Mouse (Mus musculus): ENCODE data around the gene Tecpr1. TPM values are rescaled to one million over a fixed set of nuclear protein-coding genes. Genes with fewer than 3 reads are reported as not detected.

Gene Tecpr1
- polyA plus RNA-seq, 1 experiment from 2014 or later = 36.1 TPM

DNA sequence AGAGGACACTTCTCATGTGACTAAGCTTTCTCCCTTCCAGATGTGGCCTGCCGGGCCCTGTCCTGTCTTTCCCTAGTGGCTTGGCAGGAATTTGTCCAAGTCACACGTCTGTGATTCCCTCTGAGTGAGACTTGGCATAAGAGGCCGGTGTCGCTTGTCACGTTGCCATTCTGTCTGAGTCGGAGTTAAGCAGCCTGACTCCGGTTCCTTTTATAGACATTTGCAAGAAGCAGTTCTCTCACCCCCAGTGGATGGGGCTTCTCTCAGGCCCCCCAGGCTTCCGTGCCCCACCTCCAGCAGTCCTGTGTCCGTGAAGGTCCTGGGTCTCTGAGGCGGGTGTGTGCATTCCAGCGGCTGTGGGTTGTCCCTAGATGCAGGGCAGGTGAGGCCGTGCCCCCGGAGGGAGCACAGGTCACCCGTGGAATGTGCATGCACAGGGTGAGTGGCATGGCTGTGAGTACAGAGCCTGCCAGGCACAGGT, 34.8 kb upstream of the Tecpr1 start:
- Histone ChIP-seq H3K4me1 (peaks cover 45% of the 10 kb centered on the region), H3K27me3 (no peaks in the 10 kb centered on the region), H3K4me2 (replicated peaks) (peak overlapping the region; percentile 86), H3K27ac (replicated peaks) (no peak overlapping the region), H3K9ac (replicated peaks) (peak overlapping the region; percentile 45; the same call in 1 of the 2 replicates), H3K4me3 (peak overlapping the region; percentile 82), H3K36me3 (peaks cover 28% of the 10 kb centered on the region; the same call in 1 of the 2 replicates), H3K9me3 (no peaks in the 10 kb centered on the region)
- ATAC-seq (ENCODE audit: low FRiP score, low read depth) = no peak
- 43% methylated on average over 14 of the region's 14 CpGs for WGBS

DNA sequence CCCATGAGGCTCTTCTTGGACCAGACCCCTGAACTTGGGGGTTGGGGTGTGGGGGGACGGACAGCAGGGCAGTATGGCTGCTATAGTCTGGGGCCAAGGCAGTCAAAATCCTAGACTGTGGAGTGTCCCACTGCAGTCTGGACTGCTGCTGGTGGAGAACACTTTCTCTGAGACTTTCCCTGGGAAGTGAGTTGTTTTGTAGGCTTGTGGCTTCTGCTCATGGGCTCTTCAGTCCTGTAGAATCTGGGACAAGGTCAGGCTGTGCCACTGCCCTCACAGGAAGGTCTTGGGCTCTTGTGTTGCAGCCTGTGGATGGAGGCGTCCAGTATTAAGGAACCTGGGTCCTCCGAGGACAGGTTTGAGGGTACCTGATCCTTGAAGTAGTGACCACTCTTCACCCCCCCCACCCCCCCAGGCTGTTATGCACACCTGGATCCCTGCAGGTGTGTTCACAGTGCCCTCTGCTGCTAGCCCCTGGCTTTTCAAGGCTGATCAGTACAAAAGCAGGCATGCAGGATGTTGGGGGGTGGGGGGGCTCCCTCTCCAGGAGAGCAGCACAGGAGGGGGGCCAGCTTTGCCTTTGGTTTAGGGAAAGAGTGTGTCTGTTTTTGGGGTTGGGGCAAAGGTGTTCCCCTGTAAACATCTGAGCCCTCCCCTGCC, 34.2 kb upstream of the Tecpr1 start:
- Histone ChIP-seq H3K4me3 (peak overlapping the region; percentile 82), H3K9me3 (no peaks in the 10 kb centered on the region), H3K27me3 (no peaks in the 10 kb centered on the region), H3K4me2 (replicated peaks) (peak overlapping the region; percentile 86), H3K9ac (replicated peaks) (peak overlapping the region; percentile 97), H3K36me3 (peaks cover 25% of the 10 kb centered on the region; the same call in 1 of the 2 replicates), H3K4me1 (peaks cover 45% of the 10 kb centered on the region), H3K27ac (replicated peaks) (no peak overlapping the region)
- WGBS = 75% methylated on average over 3 of the region's 3 CpGs
- ATAC-seq (ENCODE audit: low FRiP score, low read depth) = no peak

DNA sequence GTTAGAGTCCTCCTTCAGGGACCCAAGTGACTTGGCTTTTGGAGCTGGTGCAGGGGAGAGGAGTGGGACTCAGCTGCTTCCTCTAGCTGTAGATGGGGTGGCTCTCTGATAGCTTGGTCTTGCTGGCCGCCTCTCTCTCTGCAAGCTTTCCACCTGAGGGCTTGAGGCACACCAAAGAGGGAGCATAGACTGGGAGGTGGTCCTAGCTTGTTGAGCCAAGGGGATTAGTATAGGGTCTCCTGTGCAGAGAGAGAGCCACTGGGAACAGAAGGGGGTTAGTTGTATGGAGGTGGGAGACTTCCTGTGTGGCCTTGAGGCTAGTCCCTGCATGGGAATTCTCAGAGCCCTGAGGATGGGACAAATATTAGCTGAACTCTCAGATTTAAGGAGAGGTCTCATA, 33.5 kb upstream of the Tecpr1 start:
- peak overlapping the region; percentile 90 for H3K27ac ChIP-seq (replicated peaks)
- H3K9me3 ChIP-seq = no peaks in the 10 kb centered on the region
- H3K27me3 ChIP-seq = no peaks in the 10 kb centered on the region
- peaks cover 25% of the 10 kb centered on the region; the same call in 1 of the 2 replicates for H3K36me3 ChIP-seq
- no peak for ATAC-seq (ENCODE audit: low FRiP score, low read depth)
- peak overlapping the region; percentile 97 for H3K9ac ChIP-seq (replicated peaks)
- peaks cover 45% of the 10 kb centered on the region for H3K4me1 ChIP-seq
- H3K4me2 ChIP-seq (replicated peaks) = peak overlapping the region; percentile 86
- peak overlapping the region; percentile 82 for H3K4me3 ChIP-seq
- WGBS = 32% methylated on average over 1 of the region's 1 CpGs

DNA sequence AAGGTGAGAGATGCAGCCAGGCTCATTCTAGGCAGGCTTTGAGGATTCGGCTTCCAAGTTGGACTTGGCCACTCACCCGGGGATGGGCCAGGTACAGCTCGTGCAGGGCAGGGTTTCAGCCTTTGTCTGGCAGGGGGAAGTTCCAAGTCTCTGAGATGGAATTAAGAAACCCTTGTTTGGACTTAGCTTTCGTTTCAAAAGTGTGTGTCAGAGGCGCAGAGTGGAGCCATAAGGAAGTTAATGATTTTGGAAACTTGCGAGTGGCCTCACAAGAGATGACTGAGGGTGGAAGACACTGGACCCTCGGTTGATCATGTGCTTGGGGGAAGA, 33.1 kb upstream of the Tecpr1 start:
- Histone ChIP-seq H3K4me1 (peaks cover 45% of the 10 kb centered on the region), H3K9me3 (no peaks in the 10 kb centered on the region), H3K4me3 (peak overlapping the region; percentile 82), H3K27ac (replicated peaks) (peak overlapping the region; percentile 90), H3K4me2 (replicated peaks) (peak overlapping the region; percentile 86), H3K36me3 (peaks cover 25% of the 10 kb centered on the region; the same call in 1 of the 2 replicates), H3K9ac (replicated peaks) (peak overlapping the region; percentile 97), H3K27me3 (no peaks in the 10 kb centered on the region)
- 13% methylated on average over 7 of the region's 7 CpGs for WGBS
- no peak for ATAC-seq (ENCODE audit: low FRiP score, low read depth)

DNA sequence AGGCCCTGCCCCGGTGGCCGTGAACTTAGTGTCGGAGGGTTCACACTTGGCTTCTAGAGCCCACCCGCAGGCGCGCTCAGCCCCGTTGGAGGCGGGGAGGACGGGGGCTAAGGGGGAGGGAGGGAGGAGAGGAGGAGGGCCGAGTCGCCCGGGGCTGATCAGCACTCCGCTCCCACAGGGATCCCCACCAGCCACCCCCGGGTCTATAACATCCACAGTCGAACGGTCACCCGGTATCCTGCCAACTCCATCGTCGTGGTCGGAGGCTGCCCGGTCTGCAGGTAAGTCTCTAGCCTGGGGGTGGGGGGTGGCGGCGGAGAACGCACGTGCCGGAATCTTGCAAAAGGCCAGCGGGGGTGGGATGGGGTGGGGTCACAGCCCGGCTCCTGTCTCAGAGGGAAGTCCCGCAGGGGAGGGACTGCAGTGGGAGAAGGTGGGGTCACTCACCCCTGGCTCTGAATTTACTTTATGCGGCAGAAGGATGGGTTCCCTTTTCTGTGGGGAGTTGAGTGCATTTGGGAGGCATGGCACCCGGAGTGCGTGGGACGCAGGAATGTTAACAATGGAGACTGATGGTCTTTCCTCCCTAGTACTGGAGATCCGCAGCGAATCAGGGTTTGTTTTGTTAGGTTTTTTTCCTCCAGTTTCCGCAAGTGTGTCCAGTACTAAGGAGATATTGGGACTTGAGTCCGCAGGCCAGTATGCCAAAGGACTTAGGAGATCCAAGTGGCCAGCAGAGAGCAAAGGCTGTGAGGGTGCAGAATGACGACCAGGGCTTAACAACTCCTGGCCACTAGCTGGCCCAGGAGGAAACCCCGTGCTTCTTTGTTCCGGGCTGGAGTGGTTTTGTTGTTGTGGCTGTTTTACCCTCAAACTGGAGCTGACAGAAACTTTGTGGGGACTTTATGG, 32.5 kb upstream of the Tecpr1 start:
- Histone ChIP-seq H3K9ac (replicated peaks) (peak overlapping the region; percentile 97), H3K36me3 (peaks cover 20% of the 10 kb centered on the region; the same call in 1 of the 2 replicates), H3K4me2 (replicated peaks) (peak overlapping the region; percentile 86), H3K27me3 (no peaks in the 10 kb centered on the region), H3K4me1 (peaks cover 45% of the 10 kb centered on the region), H3K4me3 (peak overlapping the region; percentile 82), H3K27ac (replicated peaks) (peak overlapping the region; percentile 90), H3K9me3 (no peaks in the 10 kb centered on the region)
- WGBS = under 1% methylated on average over 33 of the region's 40 CpGs
- peak; percentile 61 for ATAC-seq (ENCODE audit: low FRiP score, low read depth)

DNA sequence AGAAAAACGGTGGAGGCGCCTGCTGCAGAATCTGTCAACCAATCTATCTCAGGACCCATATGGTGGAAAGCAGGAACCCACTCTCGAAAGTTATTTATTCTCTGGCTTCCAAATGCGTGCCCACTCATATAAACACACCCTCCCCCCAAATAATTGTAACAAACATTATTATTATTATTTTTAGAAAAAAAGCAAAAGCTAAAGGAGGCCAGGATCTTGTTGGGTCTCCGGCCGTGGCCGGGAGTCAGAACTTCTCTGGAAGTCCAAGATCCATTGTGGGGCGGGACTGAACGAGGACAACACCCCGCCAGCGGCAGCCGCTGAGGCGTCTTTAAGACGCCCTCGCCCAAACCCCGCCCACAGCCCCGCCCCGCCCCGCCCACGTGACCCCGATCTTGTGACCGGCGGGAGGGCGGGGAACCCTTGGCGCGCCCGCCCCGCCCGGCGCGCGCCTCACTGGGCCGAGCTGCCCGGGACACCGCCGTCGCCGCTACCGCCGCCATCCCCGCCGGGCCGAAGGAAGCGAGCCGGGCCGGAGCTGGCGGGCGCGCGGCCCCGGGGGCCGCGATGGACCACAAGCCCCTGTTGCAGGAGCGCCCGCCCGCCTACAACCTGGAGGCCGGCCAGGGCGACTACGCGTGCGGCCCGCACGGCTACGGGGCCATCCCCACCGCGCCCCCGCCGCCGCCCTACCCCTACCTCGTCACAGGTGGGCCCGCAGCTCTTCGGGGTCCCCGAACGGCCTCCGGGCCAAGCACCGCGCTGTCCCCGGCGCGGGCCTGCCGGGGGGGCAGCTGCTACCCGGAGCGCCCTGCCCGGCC, 31.6 kb upstream of the Tecpr1 start:
- peaks cover 3% of the 10 kb centered on the region; the same call in 1 of the 2 replicates for H3K9me3 ChIP-seq
- H3K36me3 ChIP-seq = peaks cover 13% of the 10 kb centered on the region; the same call in 1 of the 2 replicates
- H3K27me3 ChIP-seq = no peaks in the 10 kb centered on the region
- peak overlapping the region; percentile 97 for H3K9ac ChIP-seq (replicated peaks)
- H3K4me2 ChIP-seq (replicated peaks) = peak overlapping the region; percentile 86
- ATAC-seq (ENCODE audit: low FRiP score, low read depth) = peak; percentile 80
- peak overlapping the region; percentile 90 for H3K27ac ChIP-seq (replicated peaks)
- peaks cover 37% of the 10 kb centered on the region for H3K4me1 ChIP-seq
- H3K4me3 ChIP-seq = peak overlapping the region; percentile 82
- 1% methylated on average over 63 of the region's 84 CpGs for WGBS

DNA sequence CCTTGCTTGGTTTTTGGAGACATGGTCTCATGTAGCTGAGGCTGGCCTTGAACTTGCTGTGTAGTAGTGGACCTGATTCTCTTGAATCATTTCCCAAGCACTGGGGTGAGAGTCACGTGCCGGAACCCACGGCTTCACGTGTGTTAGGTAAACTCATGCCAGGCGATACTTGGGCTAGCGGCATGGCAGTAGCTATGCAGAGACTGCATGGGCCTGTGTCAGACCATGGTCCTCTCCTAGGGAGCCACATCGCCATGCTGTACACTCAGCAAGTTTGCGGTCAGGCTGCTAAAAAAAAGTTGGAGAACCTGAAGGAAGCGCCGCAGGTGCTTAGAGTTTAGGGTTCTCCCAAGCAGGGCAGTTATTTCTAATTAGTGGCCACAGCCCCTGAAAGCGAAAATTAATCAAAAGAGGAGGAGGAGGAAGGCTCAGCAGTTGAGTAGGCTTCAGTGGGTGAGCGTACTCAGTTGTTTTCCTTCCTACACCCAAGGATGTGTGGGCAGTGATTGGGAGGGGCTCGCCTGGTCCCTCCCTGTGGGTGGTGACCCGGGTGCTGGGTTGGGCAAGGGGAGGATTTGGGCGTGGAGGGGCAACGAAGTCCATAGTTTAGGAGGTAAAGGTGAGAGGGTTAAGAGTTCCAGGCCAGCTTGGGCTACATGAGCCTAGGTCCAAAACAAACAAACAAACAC, 30.9 kb upstream of the Tecpr1 start:
- peaks cover 10% of the 10 kb centered on the region; the same call in 1 of the 2 replicates for H3K36me3 ChIP-seq
- peak overlapping the region; percentile 82 for H3K4me3 ChIP-seq
- WGBS = 62% methylated on average over 16 of the region's 16 CpGs
- H3K27ac ChIP-seq (replicated peaks) = peak overlapping the region; percentile 90; the same call in 1 of the 2 replicates
- peaks cover 31% of the 10 kb centered on the region for H3K4me1 ChIP-seq
- H3K27me3 ChIP-seq = no peaks in the 10 kb centered on the region
- peak overlapping the region; percentile 86 for H3K4me2 ChIP-seq (replicated peaks)
- peak overlapping the region; percentile 97; the same call in 1 of the 2 replicates for H3K9ac ChIP-seq (replicated peaks)
- peak; percentile 2; the same call in 1 of the 2 replicates for ATAC-seq (ENCODE audit: low FRiP score, low read depth)
- peaks cover 6% of the 10 kb centered on the region; the same call in 1 of the 2 replicates for H3K9me3 ChIP-seq

DNA sequence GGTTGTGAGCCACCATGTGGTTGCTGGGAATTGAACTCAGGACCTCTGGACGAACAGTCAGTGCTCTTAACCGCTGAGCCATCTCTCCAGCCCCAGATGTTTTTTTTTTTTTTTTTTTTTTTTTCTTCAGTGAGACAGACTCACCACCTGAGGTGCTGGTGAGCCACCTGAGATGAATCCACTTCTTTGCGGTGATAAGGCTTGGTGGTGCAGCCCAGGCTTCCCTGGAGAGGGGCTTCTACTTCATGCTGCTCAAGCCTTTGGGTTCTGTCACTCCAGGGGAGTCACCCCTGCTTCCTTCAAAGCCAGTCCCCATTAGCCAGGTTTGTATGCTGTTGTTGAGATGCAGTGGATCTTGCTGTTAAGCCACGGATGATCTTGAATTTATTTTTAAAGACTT, 29.8 kb upstream of the Tecpr1 start:
- no peak for ATAC-seq (ENCODE audit: low FRiP score, low read depth)
- no peak overlapping the region for H3K4me3 ChIP-seq
- H3K27ac ChIP-seq (replicated peaks) = no peak overlapping the region
- H3K4me1 ChIP-seq = peaks cover 21% of the 10 kb centered on the region
- WGBS = 62% methylated on average over 4 of the region's 4 CpGs
- no peaks in the 10 kb centered on the region for H3K27me3 ChIP-seq
- H3K9ac ChIP-seq (replicated peaks) = no peak overlapping the region
- H3K9me3 ChIP-seq = peaks cover 6% of the 10 kb centered on the region; the same call in 1 of the 2 replicates
- H3K4me2 ChIP-seq (replicated peaks) = no peak overlapping the region
- no peaks in the 10 kb centered on the region for H3K36me3 ChIP-seq

DNA sequence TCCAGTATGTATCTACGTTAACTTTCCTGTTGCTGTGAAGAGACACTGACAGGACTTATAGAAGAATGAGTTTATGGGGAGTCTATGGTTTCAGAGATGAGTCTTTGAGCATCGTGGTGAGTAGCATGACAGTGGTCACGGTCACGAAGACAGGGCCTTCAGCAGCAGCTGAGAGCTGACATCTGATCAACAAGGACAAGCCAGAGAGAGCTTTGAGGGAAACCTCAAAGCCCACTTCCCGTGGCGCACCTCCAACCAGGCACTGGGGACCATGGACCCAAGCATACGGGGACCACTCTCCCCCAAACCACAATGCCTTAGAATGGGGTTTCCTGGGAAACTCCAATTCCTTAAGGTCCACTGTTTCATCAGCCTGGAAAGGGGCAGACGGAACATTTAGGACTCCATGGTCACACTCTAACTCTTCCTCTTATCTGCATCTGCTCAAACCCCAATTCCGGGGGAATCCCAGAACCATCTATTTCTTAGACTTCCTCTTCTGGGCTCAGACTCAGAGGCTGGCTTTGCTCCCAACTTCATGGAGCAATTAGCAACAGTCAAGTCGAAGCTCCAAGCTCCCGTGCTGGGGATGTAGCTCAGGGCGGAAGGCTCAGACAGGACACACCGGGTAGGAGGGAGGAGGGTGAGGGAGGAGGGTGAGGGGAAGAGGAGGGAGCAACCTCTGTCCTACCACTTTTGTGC, 28.6 kb upstream of the Tecpr1 start:
- Histone ChIP-seq H3K36me3 (no peaks in the 10 kb centered on the region), H3K4me1 (peaks cover 9% of the 10 kb centered on the region), H3K9ac (replicated peaks) (no peak overlapping the region), H3K4me2 (replicated peaks) (no peak overlapping the region), H3K27ac (replicated peaks) (no peak overlapping the region), H3K4me3 (no peak overlapping the region), H3K27me3 (no peaks in the 10 kb centered on the region), H3K9me3 (peaks cover 6% of the 10 kb centered on the region; the same call in 1 of the 2 replicates)
- WGBS = 89% methylated on average over 12 of the region's 13 CpGs
- no peak for ATAC-seq (ENCODE audit: low FRiP score, low read depth)

DNA sequence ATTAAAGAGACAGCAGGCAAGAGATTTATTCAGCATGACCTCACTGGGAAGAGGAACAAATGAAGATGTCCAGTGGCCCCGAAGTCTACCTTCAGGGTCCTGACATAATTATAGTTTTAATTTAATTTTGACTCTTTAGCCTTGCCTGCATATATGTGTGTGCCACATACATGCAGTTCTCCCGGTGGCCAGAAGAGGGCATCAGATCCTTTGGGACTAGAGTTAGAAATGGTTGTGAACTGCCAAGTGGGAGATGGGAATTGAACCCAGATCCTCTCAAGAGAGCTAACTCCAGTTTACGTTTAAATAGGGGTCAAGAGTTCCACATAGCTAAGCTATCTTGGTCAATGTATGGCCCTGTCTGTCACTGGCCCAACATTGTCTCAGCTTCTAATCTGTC, 26.5 kb upstream of the Tecpr1 start:
- H3K4me3 ChIP-seq = no peak overlapping the region
- no peaks in the 10 kb centered on the region for H3K4me1 ChIP-seq
- H3K36me3 ChIP-seq = no peaks in the 10 kb centered on the region
- H3K9me3 ChIP-seq = peaks cover 6% of the 10 kb centered on the region; the same call in 1 of the 2 replicates
- 86% methylated on average over 3 of the region's 3 CpGs for WGBS
- ATAC-seq (ENCODE audit: low FRiP score, low read depth) = no peak
- no peak overlapping the region for H3K9ac ChIP-seq (replicated peaks)
- H3K27me3 ChIP-seq = no peaks in the 10 kb centered on the region
- H3K27ac ChIP-seq (replicated peaks) = no peak overlapping the region
- H3K4me2 ChIP-seq (replicated peaks) = no peak overlapping the region

Data from midbrain, embryonic 12.5 days (tissue).